Mouse (Mus musculus) heart, adult 2 months (tissue): Measurements from ENCODE around the gene Omt2a. TPM values are rescaled to one million over a fixed set of nuclear protein-coding genes. Genes with fewer than 3 reads are reported as not detected.

Source experiments
- polyA plus RNA-seq: library from polyadenylated mRNA; depleted of rRNA; stranded (reverse); fragments of >200 nt; gene quantifications from 2 replicates; pipeline ENCODE4 v1.2.3, GENCODE M21; 2012; rRNA removed
- total RNA-seq, 2 experiments: library from RNA; stranded (reverse); gene quantifications; 2 replicates each; pipeline ENCODE4 v1.2.3; 2021

The Omt2a gene
- total and polyA plus RNA-seq, 3 experiments, result not detected

Other genes with a start within 250 kb of the Omt2a start
- gene Fbxo9, start 205.7 kb downstream of the Omt2a start, total RNA-seq, result 10 to 100 TPM; 34.4 to 40.6 TPM
- 64.1 and 69.5 TPM in 2 replicates for gene Fbxo9, start 205.7 kb downstream of the Omt2a start, polyA plus RNA-seq
- 10 to 100 TPM; 12.5 to 14.0 TPM for gene Ick, start 205.6 kb downstream of the Omt2a start, total RNA-seq
- 7.8 and 10.1 TPM in 2 replicates for gene Ick, start 205.6 kb downstream of the Omt2a start, polyA plus RNA-seq
- gene Gsta4, start 132.0 kb downstream of the Omt2a start, total RNA-seq, result 100 to 1,000 TPM; 100 to 104 TPM
- gene Gsta4, start 132.0 kb downstream of the Omt2a start, polyA plus RNA-seq, result 53.4 and 88.7 TPM in 2 replicates
- 1 to 10 TPM; 1.3 to 2.2 TPM for gene Gsta1, start 84.1 kb downstream of the Omt2a start, total RNA-seq
- 0.66 and 2.3 TPM in 2 replicates for gene Gsta1, start 84.1 kb downstream of the Omt2a start, polyA plus RNA-seq
- 1 to 10 TPM; 1.1 to 1.6 TPM for gene Gm3776, start 57.7 kb downstream of the Omt2a start, total RNA-seq
- gene Gm3776, start 57.7 kb downstream of the Omt2a start, polyA plus RNA-seq, result 0.18 and 1.1 TPM in 2 replicates
- under 1 TPM in 1 of 2 experiments, not detected in 1; 0.44 TPM for gene Gm10639, start 24.9 kb downstream of the Omt2a start, total RNA-seq
- gene Gm10639, start 24.9 kb downstream of the Omt2a start, polyA plus RNA-seq, result 0.18 TPM in 1 of 2 replicates, not detected in the other
- gene Omt2b, start 12.8 kb upstream of the Omt2a start, total RNA-seq, result not detected
- not detected in 2 replicates for gene Omt2b, start 12.8 kb upstream of the Omt2a start, polyA plus RNA-seq
- gene Gsta2, start 41.0 kb upstream of the Omt2a start, total RNA-seq, result under 1 TPM; 0.50 to 0.84 TPM
- 0.25 TPM in 1 of 2 replicates, not detected in the other for gene Gsta2, start 41.0 kb upstream of the Omt2a start, polyA plus RNA-seq
- gene Dppa5a, start 53.4 kb upstream of the Omt2a start, total RNA-seq, result not detected
- gene Dppa5a, start 53.4 kb upstream of the Omt2a start, polyA plus RNA-seq, result not detected in 2 replicates
- gene Ooep, start 63.9 kb upstream of the Omt2a start, total RNA-seq, result not detected
- not detected in 2 replicates for gene Ooep, start 63.9 kb upstream of the Omt2a start, polyA plus RNA-seq
- not detected for gene Ddx43, start 81.0 kb upstream of the Omt2a start, total RNA-seq
- not detected in 2 replicates for gene Ddx43, start 81.0 kb upstream of the Omt2a start, polyA plus RNA-seq
- gene Cgas, start 128.4 kb upstream of the Omt2a start, total RNA-seq, result under 1 TPM; 0.43 to 0.55 TPM
- 0.20 and 0.32 TPM in 2 replicates for gene Cgas, start 128.4 kb upstream of the Omt2a start, polyA plus RNA-seq
- 10 to 100 TPM; 22.5 to 27.6 TPM for gene Mto1, start 133.4 kb upstream of the Omt2a start, total RNA-seq
- 15.8 and 24.9 TPM in 2 replicates for gene Mto1, start 133.4 kb upstream of the Omt2a start, polyA plus RNA-seq
- not detected for gene Gm17324, start 134.0 kb upstream of the Omt2a start, total RNA-seq
- gene Gm17324, start 134.0 kb upstream of the Omt2a start, polyA plus RNA-seq, result not detected in 2 replicates
- gene Eef1a1, start 174.4 kb upstream of the Omt2a start, total RNA-seq, result 1,000 to 10,000 TPM in 1 of 2 experiments, 100 to 1,000 TPM in 1; 970 to 1,045 TPM
- 901 and 1,346 TPM in 2 replicates for gene Eef1a1, start 174.4 kb upstream of the Omt2a start, polyA plus RNA-seq